Comparison of ENCODE assay signal across 21 mouse cellular contexts in genomic region chr16:48788704-48789185, GRCm38 (mm10). TPM values are rescaled to one million over a fixed set of nuclear protein-coding genes. Genes with fewer than 3 reads are reported as not detected.
DNase-seq lines count a peak whose midpoint lies in the region; ATAC-seq and TF ChIP-seq lines count a peak whose summit lies in the region.
"Had no signal": no experiment of that assay in that cellular context is flagged by ENCODE, and none has a peak within 500 bp of the region (broad histone marks: within the 10 kb centered on the region; RNA-seq: fewer than 3 reads in every experiment).

No protein-coding gene starts in this region.

- 0 out of 2 replicates have a peak, but pooled peaks have one; percentile 45 for ATAC-seq in liver, postnatal 0 days
- ATAC-seq in liver, embryonic 11.5 days (replicated peaks; ENCODE audit: low FRiP score): no peak
- peak; percentile 75 for ATAC-seq in megakaryocyte, adult 5-6 weeks (ENCODE audit: poor library complexity, severe bottlenecking)
- ATAC-seq in heart, embryonic 11.5 days (replicated peaks; ENCODE audit: insufficient number of reproducible peaks, low FRiP score, low TSS enrichment): no peak
- ATAC-seq: midbrain, embryonic 16.5 days had no signal

- no peak overlapping the region for H3K4me3 ChIP-seq in liver, postnatal 0 days (ENCODE audit: low read depth, low read length)
- no peak overlapping the region for H3K4me3 ChIP-seq in liver, embryonic 11.5 days (ENCODE audit: low read depth, low read length)
- H3K4me3 ChIP-seq in heart, embryonic 11.5 days (ENCODE audit: low read depth, low read length): no peak overlapping the region
- H3K4me3 ChIP-seq: embryonic facial prominence, embryonic 13.5 days; forebrain, embryonic 12.5 days; hindbrain, embryonic 10.5 days; neural tube, embryonic 13.5 days had no signal

- no peak for TF ChIP-seq CTCF in liver, postnatal 0 days (IDR thresholded peaks at IDR 0.05; ENCODE audit: low read depth)

- 37% methylated on average over 4 of the region's 4 CpGs for WGBS in liver, postnatal 0 days (ENCODE audit: insufficient replicate concordance)
- WGBS in liver, embryonic 11.5 days: 47% methylated on average over 4 of the region's 4 CpGs
- WGBS in heart, embryonic 11.5 days (ENCODE audit: insufficient replicate concordance): 77% methylated on average over 4 of the region's 4 CpGs

- no peaks in the 10 kb centered on the region for H3K4me1 ChIP-seq in liver, postnatal 0 days (ENCODE audit: insufficient read depth)
- no peaks in the 10 kb centered on the region for H3K4me1 ChIP-seq in liver, embryonic 11.5 days (replicated peaks; ENCODE audit: control insufficient read depth, insufficient read depth, low read length)
- H3K4me1 ChIP-seq in heart, embryonic 11.5 days (ENCODE audit: control insufficient read depth, insufficient read depth, low read length): no peaks in the 10 kb centered on the region
- H3K4me1 ChIP-seq: embryonic facial prominence, embryonic 13.5 days; forebrain, embryonic 12.5 days; hindbrain, embryonic 10.5 days; neural tube, embryonic 13.5 days had no signal

- H3K36me3 ChIP-seq in liver, postnatal 0 days (replicated peaks; ENCODE audit: insufficient read depth, low read length): no peaks in the 10 kb centered on the region
- no peaks in the 10 kb centered on the region for H3K36me3 ChIP-seq in liver, embryonic 11.5 days (ENCODE audit: control insufficient read depth, insufficient read depth, low read length)
- H3K36me3 ChIP-seq in heart, embryonic 11.5 days (ENCODE audit: control insufficient read depth, insufficient read depth, low read length): no peaks in the 10 kb centered on the region
- H3K36me3 ChIP-seq: embryonic facial prominence, embryonic 13.5 days; forebrain, embryonic 12.5 days; hindbrain, embryonic 10.5 days; neural tube, embryonic 13.5 days had no signal

- no peak overlapping the region for H3K27ac ChIP-seq in liver, postnatal 0 days (ENCODE audit: low read depth)
- H3K27ac ChIP-seq in liver, embryonic 11.5 days (ENCODE audit: low read depth, low read length): no peak overlapping the region
- H3K27ac ChIP-seq in heart, embryonic 11.5 days (ENCODE audit: low read depth, low read length): no peak overlapping the region
- H3K27ac ChIP-seq: embryonic facial prominence, embryonic 13.5 days; forebrain, embryonic 12.5 days; hindbrain, embryonic 10.5 days; macrophage; neural tube, embryonic 13.5 days had no signal

- no peaks in the 10 kb centered on the region for H3K9me3 ChIP-seq in liver, postnatal 0 days (ENCODE audit: low read length)
- H3K9me3 ChIP-seq in liver, embryonic 11.5 days (ENCODE audit: control insufficient read depth, low read length): no peaks in the 10 kb centered on the region
- no peaks in the 10 kb centered on the region for H3K9me3 ChIP-seq in heart, embryonic 11.5 days (replicated peaks; ENCODE audit: control insufficient read depth, low read length)
- H3K9me3 ChIP-seq: embryonic facial prominence, embryonic 13.5 days; forebrain, embryonic 12.5 days; hindbrain, embryonic 10.5 days; neural tube, embryonic 13.5 days had no signal

- H3K27me3 ChIP-seq in liver, postnatal 0 days (ENCODE audit: insufficient read depth, low read length): no peaks in the 10 kb centered on the region
- no peaks in the 10 kb centered on the region for H3K27me3 ChIP-seq in liver, embryonic 11.5 days (replicated peaks; ENCODE audit: control insufficient read depth, insufficient read depth, low read length)
- H3K27me3 ChIP-seq in heart, embryonic 11.5 days (ENCODE audit: control insufficient read depth, insufficient read depth, low read length): no peaks in the 10 kb centered on the region
- H3K27me3 ChIP-seq: embryonic facial prominence, embryonic 13.5 days; forebrain, embryonic 12.5 days; neural tube, embryonic 13.5 days had no signal

- 0 out of 2 replicates have a peak, but pooled peaks have one; percentile 13 for TF ChIP-seq EP300 in liver, postnatal 0 days (IDR thresholded peaks at IDR 0.05; ENCODE audit: low read depth)

- peak; percentile 29 for DNase-seq in liver, postnatal 0 days
- DNase-seq in liver, embryonic 11.5 days (ENCODE audit: low spot score): no peak
- peak; percentile 5 for DNase-seq in forelimb bud, embryonic 11.5 days (ENCODE audit: low read depth, low spot score)
- DNase-seq in thymus, postnatal 36 days: peak; percentile 39 to 54
- DNase-seq in urinary bladder, postnatal 25 days (ENCODE audit: low spot score): no peak
- DNase-seq in right cerebral cortex, adult 18-20 months: no peak
- DNase-seq: adrenal gland, postnatal 36 days; B cell, adult 2 months; kidney, adult 11 months; kidney, postnatal 14 days had no signal

- no peak overlapping the region for H3K9ac ChIP-seq in liver, postnatal 0 days (replicated peaks)
- no peak overlapping the region for H3K9ac ChIP-seq in liver, embryonic 11.5 days (ENCODE audit: low read depth, low read length)
- H3K9ac ChIP-seq in heart, embryonic 11.5 days (ENCODE audit: low read depth, low read length): no peak overlapping the region
- H3K9ac ChIP-seq: embryonic facial prominence, embryonic 13.5 days; forebrain, embryonic 12.5 days; neural tube, embryonic 13.5 days had no signal

- H3K4me2 ChIP-seq in liver, postnatal 0 days (ENCODE audit: low read depth, low read length): no peak overlapping the region
- no peak overlapping the region for H3K4me2 ChIP-seq in liver, embryonic 11.5 days
- no peak overlapping the region for H3K4me2 ChIP-seq in heart, embryonic 11.5 days
- H3K4me2 ChIP-seq: embryonic facial prominence, embryonic 13.5 days; forebrain, embryonic 12.5 days; neural tube, embryonic 13.5 days had no signal

RNA-seq across cellular contexts. Expression of gene Trat1, which starts 16.9 kb away (rescaled TPM):
- not detected in 2 replicates for polyA plus RNA-seq in liver, postnatal 0 days (2015; fragmentation: Nextera tagmentation; extraction: Ambion mirVana)
- polyA plus RNA-seq in liver, embryonic 11.5 days (2014; fragmentation: Nextera tagmentation; extraction: Ambion mirVana): not detected in 2 replicates
- 0.14 and 0.27 TPM in 2 replicates for total RNA-seq in megakaryocyte, adult 5-6 weeks (2015)
- 0.26 TPM in 1 of 2 replicates, not detected in the other for total RNA-seq in megakaryocyte, adult 5-6 weeks (2017)
- polyA plus RNA-seq in heart, embryonic 11.5 days (2014; fragmentation: Nextera tagmentation; extraction: Ambion mirVana): 0.04 TPM in 1 of 2 replicates, not detected in the other
- total RNA-seq: adrenal gland, postnatal 36 days had no signal
- polyA plus RNA-seq: embryonic facial prominence, embryonic 13.5 days; hindbrain, embryonic 10.5 days; limb, embryonic 11.5 days; macrophage; midbrain, embryonic 16.5 days; neural tube, embryonic 13.5 days had no signal

RNA-seq across cellular contexts. Expression of gene Retnlb, which starts 27.9 kb away (rescaled TPM):
- not detected in 2 replicates for polyA plus RNA-seq in liver, postnatal 0 days (2015; fragmentation: Nextera tagmentation; extraction: Ambion mirVana)
- polyA plus RNA-seq in liver, embryonic 11.5 days (2014; fragmentation: Nextera tagmentation; extraction: Ambion mirVana): not detected in 2 replicates
- total RNA-seq in megakaryocyte, adult 5-6 weeks (2015): not detected in 2 replicates
- total RNA-seq in megakaryocyte, adult 5-6 weeks (2017): not detected in 2 replicates
- polyA plus RNA-seq in heart, embryonic 11.5 days (2014; fragmentation: Nextera tagmentation; extraction: Ambion mirVana): not detected in 2 replicates
- total RNA-seq: adrenal gland, postnatal 36 days had no signal
- polyA plus RNA-seq: embryonic facial prominence, embryonic 13.5 days; forebrain, embryonic 12.5 days; hindbrain, embryonic 10.5 days; limb, embryonic 11.5 days; macrophage; midbrain, embryonic 16.5 days; neural tube, embryonic 13.5 days; small intestine, adult 2 months; stomach, embryonic 16.5 days had no signal

RNA-seq across cellular contexts. Expression of gene Retnla, which starts 53.6 kb away (rescaled TPM):
- 0.19 TPM in 1 of 2 replicates, not detected in the other for polyA plus RNA-seq in liver, postnatal 0 days (2015; fragmentation: Nextera tagmentation; extraction: Ambion mirVana)
- not detected in 2 replicates for polyA plus RNA-seq in liver, embryonic 11.5 days (2014; fragmentation: Nextera tagmentation; extraction: Ambion mirVana)
- 0.82 TPM in 1 of 2 replicates, not detected in the other for total RNA-seq in megakaryocyte, adult 5-6 weeks (2015)
- not detected in 2 replicates for total RNA-seq in megakaryocyte, adult 5-6 weeks (2017)
- not detected in 2 replicates for polyA plus RNA-seq in heart, embryonic 11.5 days (2014; fragmentation: Nextera tagmentation; extraction: Ambion mirVana)
- polyA plus RNA-seq: embryonic facial prominence, embryonic 13.5 days; forebrain, embryonic 12.5 days; hindbrain, embryonic 10.5 days; limb, embryonic 11.5 days; macrophage; midbrain, embryonic 16.5 days; neural tube, embryonic 13.5 days; stomach, embryonic 16.5 days had no signal

Comparison
In these comparisons a context has a peak if more than half of its experiments do, and no peak if none do; other contexts are left out.
1. ATAC-seq: peak in liver, postnatal 0 days (single experiment) and megakaryocyte, adult 5-6 weeks (single experiment); none in liver, embryonic 11.5 days (single experiment) and heart, embryonic 11.5 days (single experiment).
2. DNase-seq: peak in liver, postnatal 0 days (single experiment), forelimb bud, embryonic 11.5 days (single experiment) and thymus, postnatal 36 days (2 of 2); none in liver, embryonic 11.5 days (single experiment), urinary bladder, postnatal 25 days (single experiment) and right cerebral cortex, adult 18-20 months (single experiment).